Comparison of ENCODE assay signal across 21 mouse cellular contexts in the genomic region with DNA sequence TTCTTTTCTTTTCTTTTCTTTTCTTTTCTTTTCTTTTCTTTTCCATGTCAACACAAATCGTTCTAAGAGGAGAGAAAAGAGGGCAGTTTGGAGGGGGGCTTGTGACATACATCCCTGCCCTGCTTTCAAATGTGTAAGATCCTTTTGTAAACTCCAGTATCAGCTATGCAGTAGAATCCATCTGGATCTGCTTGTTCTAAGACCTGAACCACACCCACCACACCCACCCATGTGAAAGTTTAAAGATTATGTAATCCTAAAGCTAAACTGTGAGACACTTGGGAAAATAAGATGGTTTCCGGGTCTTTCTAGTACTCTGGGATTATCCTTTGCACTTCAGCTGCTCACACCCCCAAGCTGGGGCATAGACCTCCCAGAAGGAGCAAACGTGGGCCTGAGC. TPM values are rescaled to one million over a fixed set of nuclear protein-coding genes. Genes with fewer than 3 reads are reported as not detected.
DNase-seq lines count a peak whose midpoint lies in the region; ATAC-seq and TF ChIP-seq lines count a peak whose summit lies in the region.
"Had no signal": no experiment of that assay in that cellular context is flagged by ENCODE, and none has a peak within 500 bp of the region (broad histone marks: within the 10 kb centered on the region; RNA-seq: fewer than 3 reads in every experiment).

No protein-coding gene starts in this region.

- no peaks in the 10 kb centered on the region for H3K36me3 ChIP-seq in liver, embryonic 11.5 days (ENCODE audit: control insufficient read depth, insufficient read depth, low read length)
- H3K36me3 ChIP-seq in liver, embryonic 15.5 days (replicated peaks): no peaks in the 10 kb centered on the region
- no peaks in the 10 kb centered on the region for H3K36me3 ChIP-seq in myocyte (ENCODE audit: control insufficient read depth, insufficient read depth)
- H3K36me3 ChIP-seq in kidney, embryonic 16.5 days (ENCODE audit: insufficient read depth, low read length): no peaks in the 10 kb centered on the region
- H3K36me3 ChIP-seq: embryonic facial prominence, embryonic 15.5 days; forebrain, embryonic 10.5 days; forebrain, embryonic 15.5 days; heart, embryonic 12.5 days; hindbrain, embryonic 15.5 days had no signal

- peak; percentile 70 for DNase-seq in c-Kit-positive CD71-positive TER-119-negative erythroid progenitor cells, embryonic 14.5 days (ENCODE audit: low read depth)
- DNase-seq in liver, embryonic 11.5 days (ENCODE audit: low spot score): no peak
- no peak for DNase-seq in heart, postnatal 36 days
- no peak for DNase-seq in right cerebral cortex, adult 2 months (ENCODE audit: low spot score in 2 of 2)
- DNase-seq in thymus, postnatal 36 days: no peak
- DNase-seq: adrenal gland, postnatal 10 days; cerebellum, adult 8-10 months; cerebellum, postnatal 14 days; embryo, embryonic 11 days; gastrocnemius, postnatal 14 days; heart, adult 2 months had no signal

- H3K4me1 ChIP-seq in liver, embryonic 11.5 days (replicated peaks; ENCODE audit: control insufficient read depth, insufficient read depth, low read length): peaks cover 13% of the 10 kb centered on the region
- peaks cover 39% of the 10 kb centered on the region for H3K4me1 ChIP-seq in liver, embryonic 15.5 days (replicated peaks)
- H3K4me1 ChIP-seq in kidney, embryonic 16.5 days (ENCODE audit: insufficient read depth, low read length): peaks cover 8% of the 10 kb centered on the region; the same call in 1 of the 2 replicates
- H3K4me1 ChIP-seq: embryonic facial prominence, embryonic 15.5 days had no signal

- no peaks in the 10 kb centered on the region for H3K79me2 ChIP-seq in myocyte (ENCODE audit: control insufficient read depth, insufficient read depth)

- no peaks in the 10 kb centered on the region for H3K9me3 ChIP-seq in liver, embryonic 11.5 days (ENCODE audit: control insufficient read depth, low read length)
- H3K9me3 ChIP-seq in liver, embryonic 15.5 days (replicated peaks): no peaks in the 10 kb centered on the region
- no peaks in the 10 kb centered on the region for H3K9me3 ChIP-seq in kidney, embryonic 16.5 days (ENCODE audit: low read length)
- H3K9me3 ChIP-seq: embryonic facial prominence, embryonic 15.5 days; forebrain, embryonic 10.5 days; forebrain, embryonic 15.5 days; heart, embryonic 12.5 days; hindbrain, embryonic 15.5 days had no signal

- no peak overlapping the region for H3K4me2 ChIP-seq in liver, embryonic 11.5 days
- H3K4me2 ChIP-seq in liver, embryonic 15.5 days: peak overlapping the region; percentile 8; the same call in 1 of the 2 replicates
- no peak overlapping the region for H3K4me2 ChIP-seq in myocyte (ENCODE audit: low read depth)
- H3K4me2 ChIP-seq in kidney, embryonic 16.5 days (replicated peaks; ENCODE audit: low read depth, low read length): no peak overlapping the region

- no peak overlapping the region for H3K4me3 ChIP-seq in liver, embryonic 11.5 days (ENCODE audit: low read depth, low read length)
- no peak overlapping the region for H3K4me3 ChIP-seq in liver, embryonic 15.5 days (replicated peaks)
- H3K4me3 ChIP-seq in myocyte: peak overlapping the region; percentile 8
- H3K4me3 ChIP-seq in kidney, embryonic 16.5 days (ENCODE audit: low read length): no peak overlapping the region

- intact Hi-C loops in heart, postnatal 36 days (cut with DNase I): no loop called here

- no peak overlapping the region for H3K9ac ChIP-seq in liver, embryonic 11.5 days (ENCODE audit: low read depth, low read length)
- H3K9ac ChIP-seq in liver, embryonic 15.5 days: no peak overlapping the region
- no peak overlapping the region for H3K9ac ChIP-seq in kidney, embryonic 16.5 days (replicated peaks; ENCODE audit: low read length)
- H3K9ac ChIP-seq: embryonic facial prominence, embryonic 15.5 days had no signal

- ATAC-seq in liver, embryonic 11.5 days (replicated peaks; ENCODE audit: low FRiP score): peak; percentile 49; the same call in 1 of the 2 replicates
- ATAC-seq in liver, embryonic 15.5 days (ENCODE audit: insufficient read depth): peak; percentile 41
- no peak for ATAC-seq in kidney, embryonic 16.5 days (ENCODE audit: low FRiP score, low TSS enrichment)

- H3ac ChIP-seq in myocyte (ENCODE audit: control insufficient read depth, insufficient read length): no peak overlapping the region

- no peak overlapping the region for H3K27ac ChIP-seq in liver, embryonic 11.5 days (ENCODE audit: low read depth, low read length)
- H3K27ac ChIP-seq in liver, embryonic 15.5 days (replicated peaks): no peak overlapping the region
- no peak overlapping the region for H3K27ac ChIP-seq in kidney, embryonic 16.5 days (ENCODE audit: low read length)
- H3K27ac ChIP-seq: embryonic facial prominence, embryonic 15.5 days; forebrain, embryonic 15.5 days; hindbrain, embryonic 15.5 days had no signal

- peaks cover 2% of the 10 kb centered on the region; the same call in 1 of the 2 replicates for H3K27me3 ChIP-seq in liver, embryonic 11.5 days (replicated peaks; ENCODE audit: control insufficient read depth, insufficient read depth, low read length)
- H3K27me3 ChIP-seq in liver, embryonic 15.5 days: peaks cover 39% of the 10 kb centered on the region
- H3K27me3 ChIP-seq in myocyte (ENCODE audit: control insufficient read depth, insufficient read depth, insufficient read length): no peaks in the 10 kb centered on the region
- H3K27me3 ChIP-seq in kidney, embryonic 16.5 days (ENCODE audit: insufficient read depth, low read length): no peaks in the 10 kb centered on the region
- H3K27me3 ChIP-seq: embryonic facial prominence, embryonic 15.5 days; hindbrain, embryonic 15.5 days had no signal

- WGBS in liver, embryonic 11.5 days: 55% methylated on average over 2 of the region's 3 CpGs
- WGBS in liver, embryonic 15.5 days (ENCODE audit: insufficient replicate concordance): 28% methylated on average over 3 of the region's 3 CpGs
- WGBS in kidney, embryonic 16.5 days: 55% methylated on average over 3 of the region's 3 CpGs

- TF ChIP-seq POLR2A in myocyte (IDR thresholded peaks at IDR 0.05; ENCODE audit: insufficient read length, low read depth): no peak

TF ChIP-seq in myocyte, 11 proteins besides CTCF, POLR2A, EP300 and RAD21:
- no peak for TF ChIP-seq SRF (IDR thresholded peaks at IDR 0.05; ENCODE audit: control insufficient read depth, insufficient read length, low read depth)
- no peak for TF ChIP-seq E2F4 (IDR thresholded peaks at IDR 0.05; ENCODE audit: insufficient read depth)
- TF ChIP-seq MYOG (IDR thresholded peaks at IDR 0.05; ENCODE audit: control insufficient read depth in 1 of 3, insufficient read depth in 1 of 3, insufficient read length in 2 of 3, low read depth in 2 of 3): no peak
- TF ChIP-seq USF1 (IDR thresholded peaks at IDR 0.05; ENCODE audit: low read depth): no peak
- no peak for TF ChIP-seq TCF3 (IDR thresholded peaks at IDR 0.05; ENCODE audit: insufficient read length, low read depth)
- no peak for TF ChIP-seq TCF12 (IDR thresholded peaks at IDR 0.05; ENCODE audit: insufficient read depth, poor library complexity, severe bottlenecking)
- no peak for TF ChIP-seq MAX (IDR thresholded peaks at IDR 0.05; ENCODE audit: low read depth)
- no peak for TF ChIP-seq REST (IDR thresholded peaks at IDR 0.05; ENCODE audit: insufficient read depth, insufficient read length)
- no peak for TF ChIP-seq POLR2AphosphoS2 (IDR thresholded peaks at IDR 0.05; ENCODE audit: insufficient read length, low read depth)
TF ChIP-seq in myocyte: peak in this region for 0.

RNA-seq across cellular contexts. Expression of a gene that starts 18.9 kb away (rescaled TPM):
- polyA plus RNA-seq in liver, embryonic 11.5 days (2014; fragmentation: Nextera tagmentation; extraction: Ambion mirVana): 4.3 and 4.8 TPM in 2 replicates
- polyA plus RNA-seq in liver, embryonic 15.5 days (2015; fragmentation: Nextera tagmentation; extraction: Ambion mirVana): 1.3 and 1.6 TPM in 2 replicates
- polyA plus RNA-seq in myocyte (2012; fragmentation: generic; extraction: Trizol): 8.4 TPM
- polyA plus RNA-seq in kidney, embryonic 16.5 days (2015; fragmentation: Nextera tagmentation; extraction: Ambion mirVana): 7.3 and 9.9 TPM in 2 replicates
- total RNA-seq in heart, postnatal 36 days (2021): 1 to 10 TPM; 2.8 to 3.2 TPM
- total RNA-seq: common myeloid progenitor, adult 5-6 weeks had no signal
- polyA plus RNA-seq: erythroblast, embryonic 14.5 days had no signal

RNA-seq across cellular contexts. Expression of a gene that starts 21.2 kb away (rescaled TPM):
- polyA plus RNA-seq in liver, embryonic 11.5 days (2014; fragmentation: Nextera tagmentation; extraction: Ambion mirVana): 35.2 and 35.8 TPM in 2 replicates
- 25.0 and 26.9 TPM in 2 replicates for polyA plus RNA-seq in liver, embryonic 15.5 days (2015; fragmentation: Nextera tagmentation; extraction: Ambion mirVana)
- 9.1 TPM for polyA plus RNA-seq in myocyte (2012; fragmentation: generic; extraction: Trizol)
- polyA plus RNA-seq in kidney, embryonic 16.5 days (2015; fragmentation: Nextera tagmentation; extraction: Ambion mirVana): 27.4 and 32.3 TPM in 2 replicates
- total RNA-seq in heart, postnatal 36 days (2021): 10 to 100 TPM; 12.8 to 13.5 TPM
